ENCODE assay signal across 34 mouse cellular contexts in genomic region chr5:96425391-96425790, GRCm38 (mm10). TPM values are rescaled to one million over a fixed set of nuclear protein-coding genes. Genes with fewer than 3 reads are reported as not detected.
"Had no signal": no experiment of that assay in that cellular context is flagged by ENCODE, and none has a peak within 500 bp of the region (broad histone marks: within the 10 kb centered on the region; RNA-seq: fewer than 3 reads in every experiment).

No protein-coding gene starts in this region.

- H3K9ac ChIP-seq: limb, embryonic 12.5 days; limb, embryonic 13.5 days; limb, embryonic 15.5 days; liver, embryonic 12.5 days; liver, embryonic 13.5 days; liver, embryonic 14.5 days; liver, embryonic 15.5 days; liver, postnatal 0 days; lung, embryonic 14.5 days; lung, embryonic 15.5 days; midbrain, embryonic 12.5 days; midbrain, embryonic 15.5 days; neural tube, embryonic 12.5 days had no signal

- H3K4me3 ChIP-seq: limb, embryonic 10.5 days; limb, embryonic 12.5 days; limb, embryonic 13.5 days; limb, embryonic 15.5 days; liver, embryonic 12.5 days; liver, embryonic 13.5 days; liver, embryonic 15.5 days; lung, embryonic 15.5 days; megakaryocyte, embryonic 14.5 days; midbrain, embryonic 10.5 days; midbrain, embryonic 12.5 days; midbrain, embryonic 15.5 days; myocyte; neural tube, embryonic 12.5 days had no signal

- DNase-seq: left cerebral cortex, postnatal 4 days; liver; liver, embryonic 13.5 days; liver, postnatal 0 days; lung, adult 18-20 months; lung, adult 2 months; lung, embryonic 14.5 days; lung, postnatal 10 days; lung, postnatal 14 days; lung, postnatal 36 days; lung, postnatal 4 days; midbrain, embryonic 14.5 days had no signal

- H3K36me3 ChIP-seq: limb, embryonic 10.5 days; limb, embryonic 12.5 days; limb, embryonic 13.5 days; limb, embryonic 15.5 days; liver, embryonic 12.5 days; liver, embryonic 13.5 days; liver, embryonic 15.5 days; lung, embryonic 15.5 days; midbrain, embryonic 10.5 days; midbrain, embryonic 12.5 days; midbrain, embryonic 15.5 days; neural tube, embryonic 12.5 days had no signal

- H3K27ac ChIP-seq: limb, embryonic 10.5 days; limb, embryonic 12.5 days; limb, embryonic 13.5 days; limb, embryonic 15.5 days; liver, embryonic 12.5 days; liver, embryonic 13.5 days; liver, embryonic 14.5 days; liver, embryonic 15.5 days; lung, embryonic 15.5 days; macrophage; midbrain, embryonic 10.5 days; midbrain, embryonic 12.5 days; midbrain, embryonic 15.5 days; neural tube, embryonic 12.5 days had no signal

- H3K4me2 ChIP-seq: limb, embryonic 12.5 days; limb, embryonic 13.5 days; limb, embryonic 15.5 days; liver, embryonic 11.5 days; liver, embryonic 12.5 days; liver, embryonic 13.5 days; liver, embryonic 15.5 days; lung, embryonic 14.5 days; lung, embryonic 15.5 days; midbrain, embryonic 12.5 days; midbrain, embryonic 15.5 days; neural tube, embryonic 12.5 days had no signal

- H3K4me1 ChIP-seq: limb, embryonic 12.5 days; limb, embryonic 13.5 days; limb, embryonic 15.5 days; liver, embryonic 12.5 days; liver, embryonic 13.5 days; liver, embryonic 15.5 days; megakaryocyte, embryonic 14.5 days; midbrain, embryonic 10.5 days; midbrain, embryonic 12.5 days; midbrain, embryonic 15.5 days; neural tube, embryonic 12.5 days had no signal

- ATAC-seq: liver, embryonic 12.5 days; liver, postnatal 0 days; lung, postnatal 0 days; midbrain, embryonic 15.5 days; midbrain, embryonic 16.5 days had no signal

- H3K9me3 ChIP-seq: limb, embryonic 10.5 days; limb, embryonic 12.5 days; limb, embryonic 13.5 days; limb, embryonic 15.5 days; liver, embryonic 12.5 days; liver, embryonic 13.5 days; lung, embryonic 15.5 days; midbrain, embryonic 10.5 days; midbrain, embryonic 12.5 days; midbrain, embryonic 15.5 days; neural tube, embryonic 12.5 days had no signal

- H3K27me3 ChIP-seq: limb, embryonic 12.5 days; limb, embryonic 13.5 days; limb, embryonic 15.5 days; liver, embryonic 12.5 days; liver, embryonic 13.5 days; liver, embryonic 15.5 days; lung, embryonic 15.5 days; megakaryocyte, embryonic 14.5 days; midbrain, embryonic 12.5 days; midbrain, embryonic 15.5 days; neural tube, embryonic 12.5 days had no signal

RNA-seq across cellular contexts. Expression of gene Fras1, which starts 51.6 kb away (rescaled TPM):
- total RNA-seq: megakaryocyte progenitor cell, adult 5-6 weeks; megakaryocyte, adult 5-6 weeks; megakaryocyte-erythroid progenitor cell, adult 5-6 weeks; monocyte, adult 5-6 weeks had no signal
- polyA plus RNA-seq: macrophage had no signal
